Mouse (Mus musculus) lung, postnatal 0 days (tissue): ENCODE data around the gene Dock2. TPM values are rescaled to one million over a fixed set of nuclear protein-coding genes. Genes with fewer than 3 reads are reported as not detected.

ENCODE experiments used
- ATAC-seq: fragments of 200-750 bp; cut with Nextera tagmentation; 2 replicates; pipeline ENCODE4 v1.8.0; 2017; ENCODE audit warnings: moderate library complexity
- DNase-seq: peaks from one replicate; pipeline ENCODE4 v3.0.0-alpha.2; 2016; ENCODE audit warnings: low spot score
- H3K27ac ChIP-seq: fragments of 300-500 bp; sonication (generic); 2 replicates; pipeline ENCODE4 v1.5.1; 2014; ENCODE audit warnings: antibody characterized with exemption, mild to moderate bottlenecking, low read length, mixed read lengths
- H3K27me3 ChIP-seq: fragments of 300-500 bp; sonication (generic); replicated peaks from 2 replicates; pipeline ENCODE4 v1.6.1; 2014; ENCODE audit warnings: low read length, mixed read lengths; ENCODE audit not compliant: insufficient read depth
- H3K36me3 ChIP-seq: fragments of 300-500 bp; sonication (generic); 2 replicates; pipeline ENCODE4 v1.6.1; 2014; ENCODE audit warnings: low read length, mixed read lengths; ENCODE audit not compliant: insufficient read depth
- H3K4me1 ChIP-seq: fragments of 300-500 bp; sonication (generic); 2 replicates; pipeline ENCODE4 v1.6.1; 2014; ENCODE audit warnings: antibody characterized with exemption, low read depth, low read length, mixed read lengths; ENCODE audit not compliant: insufficient read depth
- H3K4me2 ChIP-seq: fragments of 300-500 bp; sonication (generic); replicated peaks from 2 replicates; pipeline ENCODE4 v1.6.1; 2014; ENCODE audit warnings: low read depth, mild to moderate bottlenecking, low read length, moderate library complexity, mixed read lengths
- H3K4me3 ChIP-seq: fragments of 300-500 bp; sonication (generic); 2 replicates; pipeline ENCODE4 v1.5.1; 2014; ENCODE audit warnings: low read depth, low read length
- H3K9ac ChIP-seq: fragments of 300-500 bp; sonication (generic); replicated peaks from 2 replicates; pipeline ENCODE4 v1.6.1; 2014; ENCODE audit warnings: low read depth, mild to moderate bottlenecking
- H3K9me3 ChIP-seq: fragments of 300-500 bp; sonication (generic); 2 replicates; pipeline ENCODE4 v1.6.1; 2016; ENCODE audit warnings: low read length, mixed read lengths
- CTCF ChIP-seq: IDR thresholded peaks from 2 replicates; pipeline ENCODE4 v1.5.1; 2016; ENCODE audit warnings: antibody characterized with exemption, mild to moderate bottlenecking
- EP300 ChIP-seq: IDR thresholded peaks from 2 replicates; pipeline ENCODE4 v1.6.1; 2016; ENCODE audit warnings: antibody characterized with exemption, mild to moderate bottlenecking, control low read depth
- WGBS: fragments of 180-500 bp; shearing (Covaris S2); extraction: QIAGEN DNeasy Blood & Tissue Kit; methylation state at CpG from one replicate; pipeline ENCODE4 v1.1.7; 2014; 5-methylcytosine and 5-hydroxymethylcytosine counted together
- polyA plus RNA-seq: library from polyadenylated mRNA; unstranded; fragments of >200 nt; fragmentation: Nextera tagmentation; extraction: Ambion mirVana; gene quantifications from 2 replicates; pipeline ENCODE4 v1.2.1, GENCODE M21; 2015

Gene Dock2
- polyA plus RNA-seq, 1 experiment from 2014 or later = 1.8 TPM

- H3K27ac ChIP-seq = no peak overlapping the region
- H3K9me3 ChIP-seq = no peaks in the 10 kb centered on the region
- no peaks in the 10 kb centered on the region for H3K4me1 ChIP-seq
- 34% methylated on average over 5 of the region's 5 CpGs for WGBS
- no peak for TF ChIP-seq CTCF
- H3K27me3 ChIP-seq = no peaks in the 10 kb centered on the region
- H3K9ac ChIP-seq = no peak overlapping the region
- DNase-seq (no peak), ATAC-seq (no peak)
- no peaks in the 10 kb centered on the region for H3K36me3 ChIP-seq
- H3K4me3 ChIP-seq = no peak overlapping the region
- no peak overlapping the region for H3K4me2 ChIP-seq
Observed at GRCm38 (mm10) chr11:34311717-34312116, 472.0 kb downstream of the Dock2 start.

GRCm38 (mm10) chr11:34309360-34309759 is 474.3 kb downstream of the Dock2 start:
- no peak for DNase-seq
- no peak for TF ChIP-seq CTCF
- no peak for TF ChIP-seq EP300
- WGBS = 44% methylated on average over 2 of the region's 2 CpGs
- Histone ChIP-seq H3K4me2 (no peak overlapping the region), H3K27me3 (no peaks in the 10 kb centered on the region), H3K9me3 (no peaks in the 10 kb centered on the region), H3K9ac (no peak overlapping the region), H3K27ac (no peak overlapping the region), H3K4me3 (no peak overlapping the region), H3K4me1 (no peaks in the 10 kb centered on the region), H3K36me3 (no peaks in the 10 kb centered on the region)
- no peak for ATAC-seq

- H3K27ac ChIP-seq = no peak overlapping the region
- no peaks in the 10 kb centered on the region for H3K27me3 ChIP-seq
- H3K36me3 ChIP-seq = no peaks in the 10 kb centered on the region
- H3K4me1 ChIP-seq = no peaks in the 10 kb centered on the region
- no peak overlapping the region for H3K4me2 ChIP-seq
- no peak for ATAC-seq
- H3K9ac ChIP-seq = no peak overlapping the region
- TF ChIP-seq CTCF (no peak), EP300 (no peak)
- WGBS = 91% methylated on average over 3 of the region's 3 CpGs
- DNase-seq = no peak
- no peak overlapping the region for H3K4me3 ChIP-seq
- H3K9me3 ChIP-seq = no peaks in the 10 kb centered on the region
Observed at GRCm38 (mm10) chr11:34308731-34309130, 475.0 kb downstream of the Dock2 start.

GRCm38 (mm10) chr11:34306231-34306630 is 477.5 kb downstream of the Dock2 start:
- Histone ChIP-seq H3K27me3 (no peaks in the 10 kb centered on the region), H3K4me3 (no peak overlapping the region), H3K36me3 (no peaks in the 10 kb centered on the region), H3K9me3 (no peaks in the 10 kb centered on the region), H3K4me2 (no peak overlapping the region), H3K9ac (no peak overlapping the region), H3K4me1 (no peaks in the 10 kb centered on the region), H3K27ac (no peak overlapping the region)
- DNase-seq = no peak
- no peak for ATAC-seq
- TF ChIP-seq EP300 = no peak
- no peak for TF ChIP-seq CTCF
- WGBS = 56% methylated on average over 3 of the region's 3 CpGs

- Histone ChIP-seq H3K27me3 (no peaks in the 10 kb centered on the region), H3K27ac (no peak overlapping the region), H3K9me3 (no peaks in the 10 kb centered on the region), H3K9ac (no peak overlapping the region), H3K4me1 (no peaks in the 10 kb centered on the region), H3K4me2 (no peak overlapping the region), H3K36me3 (no peaks in the 10 kb centered on the region), H3K4me3 (no peak overlapping the region)
- no peak for DNase-seq
- no peak for TF ChIP-seq EP300
- no peak for TF ChIP-seq CTCF
- ATAC-seq = no peak
- 91% methylated on average over 7 of the region's 7 CpGs for WGBS
Observed at GRCm38 (mm10) chr11:34300064-34300463, 483.6 kb downstream of the Dock2 start.

GRCm38 (mm10) chr11:34299550-34299949 is 484.1 kb downstream of the Dock2 start:
- H3K4me3 ChIP-seq = no peak overlapping the region
- H3K9ac ChIP-seq = no peak overlapping the region
- H3K36me3 ChIP-seq = no peaks in the 10 kb centered on the region
- DNase-seq = no peak
- no peaks in the 10 kb centered on the region for H3K9me3 ChIP-seq
- H3K27ac ChIP-seq = no peak overlapping the region
- TF ChIP-seq CTCF (no peak), EP300 (no peak)
- 75% methylated on average over 1 of the region's 1 CpGs for WGBS
- no peak for ATAC-seq
- H3K27me3 ChIP-seq = no peaks in the 10 kb centered on the region
- no peak overlapping the region for H3K4me2 ChIP-seq
- H3K4me1 ChIP-seq = no peaks in the 10 kb centered on the region

GRCm38 (mm10) chr11:34297698-34298378 is 485.9 kb downstream of the Dock2 start:
- Histone ChIP-seq H3K4me1 (no peaks in the 10 kb centered on the region), H3K36me3 (no peaks in the 10 kb centered on the region), H3K27me3 (no peaks in the 10 kb centered on the region), H3K9me3 (no peaks in the 10 kb centered on the region), H3K4me2 (no peak overlapping the region), H3K4me3 (no peak overlapping the region), H3K27ac (no peak overlapping the region), H3K9ac (no peak overlapping the region)
- ATAC-seq (no peak), DNase-seq (no peak)
- WGBS = 82% methylated on average over 5 of the region's 5 CpGs
- TF ChIP-seq CTCF (no peak), EP300 (no peak)
